Mouse (Mus musculus) thymus, postnatal 25 days (tissue): ENCODE results near the gene 1700021F05Rik.

Source experiments
- DNase-seq: peaks from one replicate; pipeline ENCODE4 v3.0.0; 2022

Gene 1700021F05Rik

GRCm38 (mm10) chr10:43540442-43541152 is at the start of gene 1700021F05Rik:
1700021F05Rik (minus strand) TSS chr10:43540994.
- DNase-seq = peak; percentile 98

GRCm38 (mm10) chr10:43588470-43589177 is 47.8 kb upstream of the 1700021F05Rik start:
- no peak for DNase-seq

GRCm38 (mm10) chr10:43584538-43584937 is 43.7 kb upstream of the 1700021F05Rik start:
- DNase-seq = no peak

GRCm38 (mm10) chr10:43581260-43581659 is 40.5 kb upstream of the 1700021F05Rik start:
- no peak for DNase-seq

GRCm38 (mm10) chr10:43580649-43581078 is 39.9 kb upstream of the 1700021F05Rik start:
- peak; percentile 56 for DNase-seq

- DNase-seq = peak; percentile 79
Measured at GRCm38 (mm10) chr10:43579381-43580261, 38.8 kb upstream of the 1700021F05Rik start.

GRCm38 (mm10) chr10:43578754-43579380 is 38.1 kb upstream of the 1700021F05Rik start:
- DNase-seq = peak; percentile 92

- no peak for DNase-seq
Measured at GRCm38 (mm10) chr10:43578366-43578753, 37.6 kb upstream of the 1700021F05Rik start.

- no peak for DNase-seq
Measured at GRCm38 (mm10) chr10:43577997-43578331, 37.2 kb upstream of the 1700021F05Rik start, which contains the start of gene Cd24a. Cd24a (plus strand) TSS chr10:43578284.

GRCm38 (mm10) chr10:43577299-43577996 is 36.7 kb upstream of the 1700021F05Rik start:
- DNase-seq = peak; percentile 44

GRCm38 (mm10) chr10:43574956-43575355 is 34.2 kb upstream of the 1700021F05Rik start:
- DNase-seq = peak; percentile 81

- DNase-seq = no peak
Measured at GRCm38 (mm10) chr10:43574352-43574751, 33.6 kb upstream of the 1700021F05Rik start.

GRCm38 (mm10) chr10:43561311-43561710 is 20.5 kb upstream of the 1700021F05Rik start:
- no peak for DNase-seq

GRCm38 (mm10) chr10:43560765-43561164 is 20.0 kb upstream of the 1700021F05Rik start:
- DNase-seq = no peak

GRCm38 (mm10) chr10:43559313-43559712 is 18.5 kb upstream of the 1700021F05Rik start:
- no peak for DNase-seq

GRCm38 (mm10) chr10:43557630-43558165 is 16.9 kb upstream of the 1700021F05Rik start:
- no peak for DNase-seq

- DNase-seq = no peak
Measured at GRCm38 (mm10) chr10:43551388-43551787, 10.6 kb upstream of the 1700021F05Rik start.

- DNase-seq = no peak
Measured at GRCm38 (mm10) chr10:43550923-43551322, 10.1 kb upstream of the 1700021F05Rik start.

GRCm38 (mm10) chr10:43549411-43549810 is 8.6 kb upstream of the 1700021F05Rik start:
- DNase-seq = no peak

- no peak for DNase-seq
Measured at GRCm38 (mm10) chr10:43541153-43541544, 355 bp upstream of the 1700021F05Rik start.

- no peak for DNase-seq
Measured at GRCm38 (mm10) chr10:43539746-43540310, 966 bp downstream of the 1700021F05Rik start.
